Mouse (Mus musculus): Measurements from ENCODE around the gene Diaph2.
"Not testable (repeated sequence)": the region's sequence is repeated elsewhere in the genome, so short reads cannot be mapped to it uniquely, and the experiment has no call there.

Diaph2 gene

DNA sequence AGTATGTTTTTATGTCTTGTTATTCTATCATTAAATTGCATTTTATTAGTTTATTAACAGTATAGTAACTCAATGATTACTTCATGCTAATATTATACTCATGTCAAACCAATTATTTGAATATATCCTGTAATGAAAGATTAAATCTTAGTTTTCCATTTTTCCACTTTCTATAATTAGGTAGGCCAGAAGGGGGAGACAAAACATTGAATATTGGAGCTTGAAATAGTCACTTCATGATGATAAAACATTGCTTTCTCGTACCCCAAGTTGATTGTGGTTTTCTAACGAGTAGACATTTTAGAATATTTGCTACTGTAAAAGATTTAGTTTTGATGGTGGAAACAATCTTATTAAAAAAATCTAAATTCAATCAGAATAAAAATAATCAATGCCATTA lies 82.4 kb downstream of the Diaph2 start:
- DNase-seq (ENCODE audit: low spot score), result peak; percentile 31

DNA sequence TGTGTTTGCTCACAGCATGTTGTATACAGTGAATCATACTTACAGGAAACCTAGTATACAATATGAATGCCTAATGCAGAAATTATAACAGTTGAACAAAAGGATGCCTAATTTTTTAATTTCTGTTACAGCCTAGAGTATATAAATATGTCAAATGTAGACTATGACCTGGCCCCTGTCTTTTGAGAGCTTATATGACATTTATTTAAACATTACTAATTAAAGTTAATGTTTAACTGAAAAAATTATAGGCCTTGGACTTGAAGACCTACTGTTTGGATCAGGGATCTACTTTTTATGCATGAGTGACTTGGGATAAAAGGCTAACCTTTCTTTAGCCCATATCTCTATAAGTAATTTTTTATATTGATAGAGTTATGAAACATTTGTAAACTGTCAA lies 84.3 kb downstream of the Diaph2 start:
- no peak for DNase-seq (ENCODE audit: low spot score)

DNA sequence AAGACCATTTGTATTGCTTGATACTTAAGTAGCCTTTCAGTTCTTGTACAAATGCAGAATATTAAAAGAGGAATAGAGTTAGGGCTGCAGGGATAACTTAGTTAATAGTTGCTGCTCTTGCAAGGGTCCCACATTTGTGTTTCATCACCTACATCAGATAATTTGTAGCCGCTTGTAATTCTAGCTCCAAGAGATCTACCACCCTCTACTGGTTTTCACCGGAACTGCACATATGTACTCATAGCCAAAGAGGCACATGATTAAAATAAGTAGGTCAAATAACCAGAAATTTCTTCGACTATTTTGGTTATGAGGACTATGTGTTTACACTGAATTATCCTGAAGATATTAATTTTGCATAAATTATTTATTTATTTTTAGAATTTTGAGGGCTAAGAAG lies 134.9 kb downstream of the Diaph2 start:
- DNase-seq (ENCODE audit: low spot score), result peak; percentile 4

DNA sequence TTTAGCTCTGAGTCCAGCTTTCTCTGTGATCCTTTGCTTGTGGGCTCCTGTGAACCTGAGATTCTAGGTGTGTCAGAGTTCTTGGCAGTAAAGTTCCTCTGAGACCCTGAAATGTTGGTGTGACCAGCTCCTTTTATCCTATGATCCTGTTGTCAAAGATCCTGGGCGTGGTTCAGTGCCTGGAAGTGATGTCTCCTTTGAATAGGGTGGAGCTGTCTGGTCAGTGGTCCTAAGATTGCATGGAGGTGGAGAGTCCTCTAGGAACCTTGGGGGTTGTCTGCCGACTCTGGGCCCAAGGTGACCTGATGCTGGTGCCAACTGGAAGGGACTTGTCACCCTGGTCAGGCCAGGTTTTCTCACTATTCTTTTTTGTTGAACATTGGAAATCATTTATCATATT lies 176.3 kb downstream of the Diaph2 start:
- DNase-seq (ENCODE audit: low spot score), result no peak

DNA sequence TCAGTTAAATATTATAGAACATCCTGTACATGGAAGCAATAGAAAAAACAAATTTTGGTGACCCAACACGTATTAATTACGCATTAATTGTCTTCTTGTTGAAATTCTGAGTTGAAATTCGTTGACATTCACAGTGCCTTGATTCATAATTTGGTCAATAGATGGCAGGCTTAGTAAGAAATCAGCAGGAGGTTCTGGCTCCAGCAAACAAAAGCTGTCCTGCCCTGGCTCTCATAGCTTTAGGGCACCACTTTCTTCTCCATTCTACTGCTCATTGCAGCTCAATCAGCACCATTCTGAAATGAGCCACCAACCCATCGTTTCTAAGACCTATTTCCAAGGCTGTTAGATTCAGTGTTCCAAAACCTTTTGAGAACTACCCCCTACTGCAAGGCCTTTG lies 225.3 kb downstream of the Diaph2 start:
- DNase-seq (ENCODE audit: low spot score), result no peak

DNA sequence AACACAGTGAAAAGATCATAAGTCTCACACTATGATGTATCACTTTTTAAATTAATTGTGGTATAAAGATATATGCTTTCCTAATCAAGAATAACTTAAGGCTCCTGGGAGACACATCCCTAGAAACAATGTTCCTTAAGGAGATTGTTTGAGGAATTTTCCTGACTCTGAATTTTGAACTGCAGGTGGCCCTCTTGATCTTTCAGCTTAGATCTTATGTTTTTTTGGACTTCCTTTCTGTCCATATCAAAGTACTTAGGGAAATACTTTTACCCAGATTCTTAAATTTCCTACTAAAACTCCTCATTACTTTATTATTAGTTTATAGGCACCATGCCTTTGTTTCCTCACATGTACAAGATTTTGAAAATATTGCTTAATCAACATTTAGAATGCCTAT lies 258.7 kb downstream of the Diaph2 start:
- no peak for DNase-seq (ENCODE audit: low spot score)

DNA sequence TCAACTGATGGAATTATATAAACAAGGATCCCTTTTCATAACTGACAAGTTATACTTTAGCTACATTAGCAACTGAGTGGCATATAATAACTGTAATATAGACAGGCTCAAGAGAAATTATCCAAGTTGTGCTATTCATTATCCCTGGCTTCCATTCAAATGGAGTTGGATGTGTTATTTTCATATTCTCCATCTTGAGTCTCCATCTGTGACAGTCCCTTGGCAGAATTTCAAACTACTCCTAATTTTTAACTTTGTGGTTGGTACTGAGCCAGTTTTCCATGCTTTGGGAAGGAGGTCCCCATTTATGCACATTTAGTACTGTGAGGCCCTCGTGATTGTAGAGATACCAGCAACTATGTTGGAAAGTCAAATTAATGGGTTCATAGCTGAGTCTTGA lies 270.2 kb downstream of the Diaph2 start:
- peak; percentile 6 for DNase-seq (ENCODE audit: low spot score)

DNA sequence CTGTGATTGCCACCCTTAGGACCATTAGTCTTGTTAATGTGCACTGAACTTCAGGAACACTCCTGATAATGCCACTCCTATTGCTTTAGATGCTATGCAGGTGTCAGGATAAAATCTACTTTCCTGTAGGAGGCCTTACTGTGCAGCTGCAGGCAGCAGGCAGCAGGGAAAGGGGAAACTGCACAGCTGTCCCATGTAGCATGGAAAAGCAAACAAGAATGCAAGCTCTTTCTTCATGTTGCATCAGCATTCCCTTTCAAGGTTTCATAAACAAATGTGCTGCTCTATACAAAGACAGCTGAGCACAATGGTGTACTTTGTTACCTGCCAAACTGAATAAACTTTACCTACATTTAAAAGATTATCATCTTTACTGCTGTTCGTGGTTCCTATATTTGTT lies 295.0 kb downstream of the Diaph2 start:
- DNase-seq (ENCODE audit: low spot score), result no peak

DNA sequence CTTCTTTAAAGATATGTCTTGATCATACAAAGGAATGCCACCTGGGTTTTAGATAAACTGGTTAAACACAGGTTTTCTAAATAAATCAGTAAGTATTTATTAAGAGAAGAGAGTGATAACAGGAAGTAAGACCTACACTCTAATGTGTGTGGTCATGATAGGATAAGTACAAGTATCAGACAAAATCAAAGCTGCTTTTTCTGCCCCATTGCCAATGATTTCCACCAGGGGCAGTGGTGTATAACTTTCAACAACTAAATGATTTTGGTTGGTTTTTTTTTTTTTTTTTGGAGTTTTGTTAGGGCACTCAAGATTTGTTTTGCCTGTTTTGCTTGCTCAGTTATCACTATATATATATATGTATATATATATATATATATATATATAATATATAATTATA lies 399.7 kb downstream of the Diaph2 start:
- DNase-seq (ENCODE audit: low spot score), result no peak

DNA sequence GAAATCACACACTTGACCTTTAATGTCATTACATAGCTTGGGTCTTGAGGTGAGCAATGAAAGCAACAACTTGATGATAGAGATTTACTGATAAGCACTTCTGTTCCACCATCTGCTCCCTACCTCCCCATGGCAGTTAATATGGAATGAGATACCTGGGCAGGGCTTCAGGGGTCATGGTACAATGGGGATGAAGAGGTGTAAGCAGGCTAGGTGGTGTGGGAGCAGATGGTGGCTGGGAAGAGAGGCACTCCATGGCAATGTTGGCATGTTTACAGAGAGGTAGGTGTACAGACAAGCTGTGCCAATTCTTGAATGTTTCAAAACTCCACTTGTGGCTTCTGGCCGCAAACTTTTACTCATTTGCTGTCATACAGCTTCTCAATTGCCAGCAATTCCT lies 402.6 kb downstream of the Diaph2 start:
- DNase-seq (ENCODE audit: low spot score), result no peak

DNA sequence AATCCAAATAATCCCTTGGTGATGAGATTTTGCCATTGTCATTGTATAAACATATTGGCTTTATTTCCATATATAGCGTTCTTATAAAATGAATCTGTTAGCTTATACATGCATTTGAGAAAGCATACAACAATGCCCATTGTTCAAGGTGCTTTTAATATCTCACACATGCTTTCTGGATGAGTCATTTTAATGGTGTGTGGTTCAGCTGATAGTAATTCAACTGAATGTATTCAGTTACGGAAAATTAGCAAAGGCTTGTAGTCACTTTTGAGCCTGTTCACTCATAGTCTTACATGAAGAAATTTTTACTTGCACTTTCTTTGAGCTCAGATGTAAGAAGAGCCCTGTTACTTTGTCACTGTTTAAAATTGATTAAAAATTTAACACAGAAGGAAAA lies 423.6 kb downstream of the Diaph2 start:
- no peak for DNase-seq (ENCODE audit: low spot score)

DNA sequence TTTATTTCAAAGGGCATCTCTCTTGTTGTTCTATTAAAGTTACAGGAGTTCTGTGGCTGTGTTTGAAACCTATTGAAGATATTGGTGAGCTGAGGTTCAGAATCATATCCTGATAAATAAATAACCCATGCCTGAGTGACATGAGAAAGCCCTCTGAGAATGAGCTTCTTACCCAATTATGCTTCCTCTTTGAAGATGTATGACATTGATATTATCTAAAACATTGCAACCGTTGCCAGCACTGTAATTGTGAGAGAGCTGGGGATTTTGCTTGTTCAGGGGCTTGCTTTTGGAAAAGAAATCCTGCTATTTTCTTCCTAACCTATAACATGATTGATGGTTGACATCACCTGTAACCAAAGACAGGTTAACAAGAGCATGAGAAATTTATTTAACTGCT lies 438.3 kb downstream of the Diaph2 start:
- DNase-seq (ENCODE audit: low spot score), result no peak

DNA sequence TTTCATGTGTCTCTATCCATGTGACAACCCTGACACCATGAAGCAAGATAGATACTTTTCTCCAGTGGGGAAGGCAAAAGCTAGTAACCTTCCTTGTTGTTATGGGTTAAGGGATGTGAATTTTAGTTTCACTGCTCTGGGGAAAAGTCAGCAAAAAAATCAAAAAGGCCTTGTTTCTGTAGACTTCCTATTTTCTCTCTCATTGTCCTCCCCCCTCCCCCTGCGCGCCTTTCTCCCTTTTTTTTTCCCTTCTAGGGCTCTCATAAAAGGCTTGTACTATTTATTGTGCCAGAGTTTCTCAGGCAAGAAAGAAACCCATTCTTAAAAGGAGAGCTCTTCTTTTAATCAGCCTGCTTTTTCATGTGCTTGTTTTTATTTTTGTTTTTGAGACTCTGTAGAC lies 438.9 kb downstream of the Diaph2 start:
- DNase-seq (ENCODE audit: low spot score), result no peak

DNA sequence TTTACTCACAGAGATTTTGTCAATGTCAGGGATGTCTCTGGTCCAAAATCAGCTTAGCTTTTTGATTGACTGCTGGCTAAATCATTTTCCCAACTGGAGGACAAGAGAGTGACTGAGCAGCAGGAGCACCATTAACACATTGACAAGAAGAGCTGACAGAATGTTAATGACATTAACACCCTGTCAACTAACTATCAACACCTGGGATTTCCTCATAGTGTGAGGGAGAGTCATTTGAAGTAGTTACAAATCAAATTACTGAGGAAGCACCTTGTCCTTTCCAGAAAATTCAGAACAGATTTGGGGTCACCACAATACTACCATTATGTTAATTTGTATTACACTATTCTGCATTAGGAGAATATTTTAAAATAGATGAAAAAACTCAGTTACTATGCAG lies 439.7 kb downstream of the Diaph2 start:
- no peak for DNase-seq (ENCODE audit: low spot score)

DNA sequence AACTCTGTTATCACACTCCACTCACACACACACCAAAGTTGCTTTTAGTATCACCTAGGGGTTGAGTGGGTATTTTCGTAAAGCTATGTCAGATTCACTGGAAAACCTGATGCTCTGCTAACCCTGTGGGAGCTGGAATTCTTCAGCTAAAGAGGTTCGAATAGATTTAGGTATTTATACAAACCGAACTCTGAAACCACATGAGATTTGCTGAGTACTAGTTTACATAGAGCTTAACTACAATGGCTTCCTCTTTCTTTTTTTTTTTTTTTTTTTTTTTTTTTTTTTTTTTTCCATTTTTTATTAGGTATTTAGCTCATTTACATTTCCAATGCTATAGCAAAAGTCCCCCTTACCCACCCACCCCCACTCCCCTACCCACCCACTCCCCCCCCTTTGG lies 447.9 kb downstream of the Diaph2 start:
- DNase-seq (ENCODE audit: low spot score), result not testable (repeated sequence)

DNA sequence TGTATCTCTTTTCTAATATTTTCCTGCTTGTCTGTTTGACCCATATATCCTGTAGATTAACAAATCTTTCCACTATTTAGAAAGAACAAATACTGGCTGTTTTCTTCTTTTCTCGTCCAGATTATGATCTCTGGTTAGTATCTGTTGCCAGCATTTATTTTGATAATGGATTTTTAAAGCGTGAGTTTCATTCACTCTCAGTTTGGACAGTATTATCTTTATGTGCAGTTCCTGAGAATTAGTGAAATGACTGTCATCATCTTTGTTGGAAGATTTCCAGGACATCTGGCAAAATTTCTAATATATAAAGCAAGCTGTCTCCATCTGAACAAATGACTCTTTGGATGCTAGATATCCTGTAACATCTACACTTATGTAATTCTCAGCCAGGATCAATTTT lies 455.7 kb downstream of the Diaph2 start:
- DNase-seq (ENCODE audit: low spot score), result peak; percentile 5

DNA sequence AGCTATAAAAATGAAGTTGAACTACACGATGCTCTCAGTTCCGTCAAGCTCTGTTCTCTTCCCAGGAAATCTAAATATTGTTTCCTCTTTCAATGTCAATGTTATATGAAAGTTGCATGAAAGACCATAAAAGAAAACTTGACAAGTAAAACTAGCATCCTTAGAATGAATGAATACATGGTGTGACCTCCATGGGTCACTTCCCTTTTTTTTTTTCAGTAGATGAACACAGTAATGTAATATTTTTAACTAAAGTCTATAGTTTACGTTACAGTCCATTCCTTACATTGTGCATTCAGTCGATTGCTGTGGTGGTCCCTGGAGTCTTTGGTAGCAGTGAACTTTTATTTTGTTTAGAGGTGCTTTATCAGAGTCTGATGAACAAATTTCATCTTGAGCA lies 462.7 kb downstream of the Diaph2 start:
- DNase-seq (ENCODE audit: low spot score), result no peak

DNA sequence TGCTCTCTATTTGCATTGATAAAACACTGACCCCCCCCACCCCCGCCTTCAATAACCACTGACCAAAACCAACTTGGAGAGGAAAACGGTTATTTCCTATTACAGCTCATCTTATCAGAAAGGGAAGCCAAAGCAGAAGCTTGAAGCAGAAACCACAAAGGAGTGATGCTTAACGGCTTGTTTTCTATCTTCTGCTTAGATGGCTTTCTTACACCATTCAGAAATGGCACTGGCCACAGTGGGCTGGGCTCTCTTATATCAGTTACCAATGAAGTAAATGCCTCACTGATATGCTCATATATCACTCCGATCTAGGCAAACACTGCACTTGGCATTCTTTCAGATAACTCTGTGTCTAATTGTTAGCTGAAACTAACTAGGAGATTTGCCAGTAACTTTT lies 463.2 kb downstream of the Diaph2 start:
- no peak for DNase-seq (ENCODE audit: low spot score)

DNA sequence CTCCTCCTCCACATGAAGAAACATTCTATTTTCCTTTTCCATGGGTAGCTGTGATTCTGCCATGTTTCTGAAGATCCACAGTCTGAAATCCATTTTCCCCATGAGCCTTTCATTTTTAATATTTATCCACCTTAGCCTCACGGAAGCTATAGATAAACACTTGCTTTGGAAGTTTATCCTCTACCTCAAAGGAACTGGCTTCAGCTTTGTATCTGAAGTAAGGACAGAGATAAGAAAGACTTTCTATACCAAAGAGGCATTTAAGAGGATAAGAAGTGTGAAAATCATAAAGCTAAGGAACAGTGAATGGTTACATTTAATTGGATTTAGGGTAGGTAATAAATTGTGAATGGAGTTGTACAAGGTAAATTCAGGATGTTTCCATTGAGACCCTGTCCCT lies 480.5 kb downstream of the Diaph2 start:
- DNase-seq (ENCODE audit: low spot score), result no peak

DNA sequence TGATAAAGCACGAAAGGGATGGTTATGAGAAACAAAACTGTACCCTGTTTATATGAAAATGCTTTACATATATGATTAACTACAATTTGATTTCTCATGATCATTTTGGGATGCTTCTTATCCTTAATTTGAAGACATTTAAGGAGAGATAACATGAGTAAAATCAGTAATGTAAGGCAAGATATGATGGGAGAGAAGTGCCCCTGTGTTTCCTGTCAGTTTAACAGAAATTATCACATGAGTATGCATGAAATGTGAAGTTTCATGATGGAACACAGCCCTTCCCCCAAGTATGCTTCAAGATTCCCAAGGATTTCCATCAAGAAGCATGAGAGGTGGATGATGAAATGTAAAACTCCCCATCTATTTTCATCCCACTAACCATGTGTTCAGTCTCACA lies 485.6 kb downstream of the Diaph2 start:
- no peak for DNase-seq (ENCODE audit: low spot score)

DNA sequence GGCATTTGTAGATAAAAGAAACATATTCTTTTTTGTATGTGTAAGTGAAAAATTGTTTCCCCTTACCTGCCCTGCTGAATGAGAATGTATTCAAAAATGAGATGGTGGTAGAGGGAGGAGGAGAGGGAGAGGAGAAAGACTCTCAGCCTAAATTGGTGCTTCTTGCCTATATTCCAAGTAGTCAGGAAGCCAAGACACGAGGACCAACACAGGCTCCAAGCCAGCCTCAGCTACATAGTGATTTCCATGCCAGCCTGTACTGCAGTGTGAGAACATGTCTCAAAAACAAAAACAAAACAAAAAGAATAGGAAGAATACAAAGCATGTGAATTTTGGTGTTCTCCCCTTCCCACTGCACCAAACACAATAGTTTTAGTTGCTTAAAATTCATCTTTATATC lies 497.1 kb downstream of the Diaph2 start:
- DNase-seq (ENCODE audit: low spot score), result no peak

DNA sequence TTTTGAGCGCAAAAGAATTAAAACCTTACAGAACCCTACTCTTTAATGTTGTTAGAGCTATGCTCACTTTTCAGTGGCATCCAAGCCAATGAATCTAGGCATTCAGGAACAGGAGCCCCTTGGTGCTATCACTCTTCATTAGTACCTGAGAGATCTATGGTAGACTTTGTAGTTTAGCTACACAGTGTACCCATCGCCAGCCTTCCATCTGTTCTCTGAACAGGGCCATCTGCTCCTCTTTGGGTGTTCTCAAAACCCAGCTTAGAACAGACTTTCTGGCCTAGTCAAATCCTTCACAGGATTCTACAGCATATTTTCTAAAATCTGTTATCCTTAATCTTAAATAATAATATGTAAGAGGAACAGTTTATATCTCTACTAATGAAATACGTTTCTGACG lies 504.1 kb downstream of the Diaph2 start:
- DNase-seq (ENCODE audit: low spot score), result peak; percentile 61

DNA sequence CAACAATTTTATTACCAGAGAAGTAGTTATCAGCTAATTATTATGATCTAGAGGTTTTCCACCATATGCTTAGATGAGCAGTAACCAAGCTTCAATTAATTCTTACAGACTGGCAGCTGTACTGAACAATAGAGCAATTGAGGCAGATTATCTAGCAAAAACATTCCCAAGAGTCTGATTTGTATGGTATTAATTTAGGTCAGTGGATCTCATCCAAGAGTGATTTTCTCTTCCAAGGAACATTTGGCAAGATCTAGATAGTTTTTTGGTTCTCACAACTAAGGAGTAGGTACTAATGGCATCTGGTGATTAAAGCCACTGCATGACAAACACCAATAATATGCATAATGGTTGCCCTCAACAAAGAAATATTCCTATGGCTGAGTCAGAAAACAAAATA lies 516.2 kb downstream of the Diaph2 start:
- DNase-seq (ENCODE audit: low spot score), result no peak

DNA sequence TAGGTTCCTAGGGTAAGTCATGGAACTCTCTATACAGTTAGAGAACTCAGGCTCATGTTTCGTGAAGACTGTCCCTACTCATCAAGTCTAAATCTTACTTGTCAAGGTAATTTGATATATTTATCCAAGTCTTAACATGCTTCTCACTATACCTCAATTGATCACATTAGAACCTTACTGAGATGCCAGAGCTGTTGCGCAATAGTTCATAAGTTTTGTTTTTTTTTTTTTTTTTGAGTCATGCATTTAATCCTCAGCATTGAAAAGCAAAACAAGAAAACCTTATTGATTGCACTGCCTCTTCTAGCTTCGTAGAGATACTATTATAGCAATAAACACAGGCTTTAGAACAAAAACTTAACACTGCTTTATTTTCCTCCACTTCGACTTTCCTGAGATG lies 529.6 kb downstream of the Diaph2 start:
- DNase-seq (ENCODE audit: low spot score), result no peak

DNA sequence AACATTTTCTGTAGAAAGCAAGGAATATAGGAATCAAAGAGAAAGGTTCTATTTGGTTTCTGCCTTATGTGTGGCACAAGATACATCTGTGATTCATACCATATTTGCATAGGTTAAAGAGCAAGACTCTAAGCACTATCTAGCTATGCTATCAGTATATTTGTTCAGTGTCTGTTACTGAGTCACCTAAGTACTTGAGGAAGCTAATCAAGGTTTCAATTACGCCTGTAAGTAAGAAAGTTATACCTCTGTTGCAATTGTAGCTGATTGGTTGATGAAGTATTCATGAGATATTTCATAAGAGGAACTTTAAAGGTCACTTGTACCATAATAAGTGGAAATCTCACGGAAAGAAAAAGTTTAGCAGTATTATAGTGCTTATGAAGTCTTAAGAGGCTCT lies 531.9 kb downstream of the Diaph2 start:
- no peak for DNase-seq (ENCODE audit: low spot score)
